Mouse (Mus musculus) spleen, adult 2 months (tissue): ENCODE results near the gene Gm49325.

Source experiments
- CTCF ChIP-seq: fragments of 200-500 bp; IDR thresholded peaks from 2 replicates; pipeline ENCODE4 v1.5.1; 2011; ENCODE audit warnings: mild to moderate bottlenecking, inconsistent platforms; ENCODE audit not compliant: insufficient read depth, insufficient read length, insufficient replicate concordance; ENCODE audit errors: extremely low read depth
- POLR2A ChIP-seq: fragments of 200-500 bp; IDR thresholded peaks from 2 replicates; pipeline ENCODE4 v1.6.1; 2011; ENCODE audit warnings: low read depth, low read length, inconsistent platforms

- TF ChIP-seq POLR2A, result no peak
- TF ChIP-seq CTCF, result no peak
These were observed 629 bp upstream of the Gm49325 start for GRCm38 (mm10) chr10:77605368-77605767.
